Mouse (Mus musculus) hindbrain, embryonic 16.5 days (tissue): ENCODE data around the gene Anks3. TPM values are rescaled to one million over a fixed set of nuclear protein-coding genes. Genes with fewer than 3 reads are reported as not detected.

Experiments
- ATAC-seq: fragments of 200-750 bp; cut with Nextera tagmentation; 2 replicates; pipeline ENCODE4 v1.8.0; 2017; ENCODE audit warnings: moderate TSS enrichment, moderate library complexity
- H3K27ac ChIP-seq: fragments of 300-500 bp; sonication (generic); 2 replicates; pipeline ENCODE4 v1.5.1; 2014; ENCODE audit warnings: low read depth, mild to moderate bottlenecking, control low read depth, low read length, moderate library complexity
- H3K27me3 ChIP-seq: fragments of 300-500 bp; sonication (generic); replicated peaks from 2 replicates; pipeline ENCODE4 v1.6.1; 2014; ENCODE audit warnings: low read length; ENCODE audit not compliant: control insufficient read depth, insufficient read depth
- H3K36me3 ChIP-seq: fragments of 300-500 bp; sonication (generic); 2 replicates; pipeline ENCODE4 v1.6.1; 2014; ENCODE audit warnings: mild to moderate bottlenecking, low read length, moderate library complexity, mixed read lengths; ENCODE audit not compliant: control insufficient read depth, insufficient read depth
- H3K4me1 ChIP-seq: fragments of 300-500 bp; sonication (generic); 2 replicates; pipeline ENCODE4 v1.6.1; 2014; ENCODE audit warnings: low read depth, low read length; ENCODE audit not compliant: control insufficient read depth, insufficient read depth
- H3K4me2 ChIP-seq: fragments of 300-500 bp; sonication (generic); 2 replicates; pipeline ENCODE4 v1.6.1; 2014; ENCODE audit warnings: mild to moderate bottlenecking, low read length, control low read depth, moderate library complexity
- H3K4me3 ChIP-seq: fragments of 300-500 bp; sonication (generic); 2 replicates; pipeline ENCODE4 v1.5.1; 2014; ENCODE audit warnings: mild to moderate bottlenecking, low read length, control low read depth, moderate library complexity
- H3K9ac ChIP-seq: fragments of 300-500 bp; sonication (generic); 2 replicates; pipeline ENCODE4 v1.6.1; 2014; ENCODE audit warnings: low read depth, mild to moderate bottlenecking, control low read depth, low read length, moderate library complexity
- H3K9me3 ChIP-seq: fragments of 300-500 bp; sonication (generic); 2 replicates; pipeline ENCODE4 v1.6.1; 2014; ENCODE audit warnings: mild to moderate bottlenecking, low read length, moderate library complexity; ENCODE audit not compliant: control insufficient read depth
- WGBS: fragments of 180-500 bp; shearing (Covaris S2); extraction: QIAGEN DNeasy Blood & Tissue Kit; methylation state at CpG from one replicate; pipeline ENCODE4 v1.1.7; 2014; 5-methylcytosine and 5-hydroxymethylcytosine counted together
- polyA plus RNA-seq: library from polyadenylated mRNA; unstranded; fragments of >200 nt; fragmentation: Nextera tagmentation; extraction: Ambion mirVana; gene quantifications from 2 replicates; pipeline ENCODE4 v1.2.1, GENCODE M21; 2015

Anks3 gene
- polyA plus RNA-seq, 1 experiment from 2014 or later: 68.6 TPM

DNA sequence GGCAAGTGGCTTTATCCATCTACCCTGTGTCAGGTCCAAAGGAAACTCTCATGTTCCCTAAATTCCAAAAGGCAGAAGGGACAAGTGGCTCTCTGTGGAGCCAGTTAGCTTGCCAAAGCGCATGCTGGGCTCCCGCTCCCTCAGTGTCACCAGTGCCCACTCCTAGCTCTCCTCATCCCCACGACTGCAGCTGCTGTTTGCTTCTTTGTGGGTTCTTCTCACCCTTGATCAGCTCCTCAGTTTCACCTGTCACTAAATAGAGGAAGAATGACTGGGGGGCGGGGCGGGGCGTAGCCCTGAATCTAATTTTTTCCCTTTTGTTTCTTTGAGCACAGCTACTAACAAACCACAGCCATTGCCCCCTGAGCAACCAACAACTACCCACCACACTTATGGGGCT, 65.1 kb downstream of the Anks3 start:
- Histone ChIP-seq H3K4me1 (peaks cover 7% of the 10 kb centered on the region), H3K36me3 (no peaks in the 10 kb centered on the region), H3K9ac (no peak overlapping the region), H3K27ac (no peak overlapping the region), H3K4me3 (no peak overlapping the region), H3K27me3 (no peaks in the 10 kb centered on the region), H3K9me3 (no peaks in the 10 kb centered on the region), H3K4me2 (no peak overlapping the region)
- 84% methylated on average over 6 of the region's 6 CpGs for WGBS
- no peak for ATAC-seq

DNA sequence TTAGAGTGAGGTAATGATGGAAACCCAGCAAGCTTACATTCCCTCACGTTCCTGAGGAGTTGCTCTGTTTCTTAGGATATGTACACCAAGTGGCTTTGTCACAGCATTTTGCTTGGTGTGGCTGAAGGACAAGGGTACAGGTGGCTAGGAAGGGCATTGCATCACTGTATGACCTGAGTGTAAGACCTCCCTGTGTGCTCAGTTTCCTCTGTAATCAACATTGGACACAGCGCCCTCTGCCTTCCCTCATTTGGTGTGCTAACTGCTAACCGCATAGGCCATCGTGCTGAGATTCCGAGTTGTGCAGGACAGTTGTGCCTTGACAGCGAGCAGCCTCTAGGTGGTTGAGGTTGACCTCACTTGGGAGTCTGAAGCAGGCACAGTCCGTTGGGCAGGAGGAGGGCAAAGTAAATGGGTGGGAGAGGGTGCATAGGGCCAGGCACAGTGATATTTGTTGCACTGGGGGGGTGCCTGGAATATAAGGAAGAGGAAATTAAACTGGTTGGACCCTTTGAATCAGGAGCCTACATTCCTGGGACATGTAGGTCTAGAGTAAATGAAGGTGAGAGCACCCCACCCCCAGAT, 66.8 kb downstream of the Anks3 start:
- H3K9ac ChIP-seq: no peak overlapping the region
- H3K27ac ChIP-seq: no peak overlapping the region
- H3K4me2 ChIP-seq: no peak overlapping the region
- no peaks in the 10 kb centered on the region for H3K27me3 ChIP-seq
- peaks cover 7% of the 10 kb centered on the region for H3K4me1 ChIP-seq
- no peaks in the 10 kb centered on the region for H3K9me3 ChIP-seq
- H3K4me3 ChIP-seq: no peak overlapping the region
- no peaks in the 10 kb centered on the region for H3K36me3 ChIP-seq
- 62% methylated on average over 7 of the region's 7 CpGs for WGBS
- no peak for ATAC-seq

DNA sequence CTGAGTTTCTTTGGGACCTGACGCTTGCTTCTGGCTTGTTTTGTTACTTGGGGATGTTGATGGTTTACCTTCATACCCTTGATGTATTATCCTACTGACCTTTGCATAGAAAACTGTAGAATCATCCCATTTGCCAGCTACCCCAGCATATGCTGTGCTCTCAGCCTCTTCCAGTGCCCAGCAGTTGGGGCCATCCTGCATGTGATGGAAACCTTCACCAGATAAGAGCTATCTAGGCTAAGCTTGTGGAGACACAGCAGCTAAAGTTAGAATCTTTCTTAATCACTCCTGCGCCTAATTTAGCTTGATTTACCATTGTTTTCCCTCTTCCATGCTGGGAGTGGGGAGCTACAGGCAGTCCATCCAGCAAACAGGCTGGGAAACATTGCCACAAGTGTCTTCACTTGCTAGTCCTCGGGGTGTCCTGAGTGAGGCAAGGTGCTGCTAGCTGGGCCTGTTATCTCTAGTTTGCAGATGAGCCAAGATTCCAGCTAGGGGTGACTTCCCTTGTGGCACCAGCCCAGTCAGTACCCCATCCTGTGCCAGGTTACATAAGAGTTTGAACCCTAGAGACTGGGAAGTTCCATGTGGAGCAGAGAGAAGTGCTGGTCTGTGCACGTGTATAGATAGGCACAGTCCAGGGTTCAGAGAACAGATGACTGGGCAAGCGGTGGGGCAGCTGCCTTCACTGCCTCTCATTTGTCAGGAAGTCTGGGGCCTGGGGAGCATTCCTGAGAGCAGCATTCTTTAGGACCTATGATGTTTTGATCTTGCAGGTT, 67.6 kb downstream of the Anks3 start:
- Histone ChIP-seq H3K27ac (no peak overlapping the region), H3K9ac (no peak overlapping the region)
- WGBS: 77% methylated on average over 5 of the region's 5 CpGs

DNA sequence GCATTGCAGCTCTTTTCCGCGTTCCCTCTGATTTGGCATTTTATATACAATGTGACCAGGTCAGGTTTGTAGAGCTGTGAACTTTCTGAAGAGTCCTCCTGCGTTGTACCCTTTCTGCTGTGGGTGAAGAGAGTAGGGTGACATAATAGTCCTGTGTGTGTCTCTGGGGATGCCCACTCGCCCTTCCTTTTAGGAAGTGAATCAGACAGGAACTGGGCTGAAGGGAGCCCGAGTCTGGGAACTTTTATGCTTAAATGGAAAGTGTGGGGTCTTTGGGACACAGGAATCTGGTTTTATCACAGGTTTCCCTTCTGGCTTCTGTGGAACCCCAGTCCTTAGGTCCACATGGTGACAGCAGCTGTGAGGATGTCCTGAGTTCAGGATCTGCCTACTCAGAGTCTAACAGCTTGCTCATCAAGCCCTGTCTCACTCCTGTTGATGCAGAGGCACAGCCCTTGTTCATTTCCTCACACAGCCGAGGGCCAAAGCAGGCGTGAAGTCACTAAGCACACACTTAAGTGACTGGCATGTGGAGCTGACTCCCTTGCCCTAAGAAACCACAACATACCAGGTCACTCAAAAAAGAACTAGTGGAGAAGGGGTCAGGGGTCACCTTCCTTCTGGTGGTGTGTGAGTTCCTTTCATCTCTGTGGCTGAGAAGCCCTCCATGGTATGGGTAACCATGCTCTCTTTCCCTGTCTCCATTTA, 69.7 kb downstream of the Anks3 start:
- Histone ChIP-seq H3K9me3 (no peaks in the 10 kb centered on the region), H3K9ac (no peak overlapping the region), H3K4me2 (no peak overlapping the region), H3K27me3 (no peaks in the 10 kb centered on the region), H3K27ac (no peak overlapping the region), H3K4me3 (no peak overlapping the region), H3K36me3 (no peaks in the 10 kb centered on the region), H3K4me1 (peaks cover 5% of the 10 kb centered on the region)
- 85% methylated on average over 7 of the region's 7 CpGs for WGBS
- ATAC-seq: no peak

More for the DNA sequence above, 67.6 kb downstream of the Anks3 start:
- Histone ChIP-seq H3K4me3 (no peak overlapping the region), H3K27me3 (no peaks in the 10 kb centered on the region), H3K4me1 (peaks cover 7% of the 10 kb centered on the region), H3K9me3 (no peaks in the 10 kb centered on the region), H3K4me2 (no peak overlapping the region), H3K36me3 (no peaks in the 10 kb centered on the region)
- no peak for ATAC-seq

DNA sequence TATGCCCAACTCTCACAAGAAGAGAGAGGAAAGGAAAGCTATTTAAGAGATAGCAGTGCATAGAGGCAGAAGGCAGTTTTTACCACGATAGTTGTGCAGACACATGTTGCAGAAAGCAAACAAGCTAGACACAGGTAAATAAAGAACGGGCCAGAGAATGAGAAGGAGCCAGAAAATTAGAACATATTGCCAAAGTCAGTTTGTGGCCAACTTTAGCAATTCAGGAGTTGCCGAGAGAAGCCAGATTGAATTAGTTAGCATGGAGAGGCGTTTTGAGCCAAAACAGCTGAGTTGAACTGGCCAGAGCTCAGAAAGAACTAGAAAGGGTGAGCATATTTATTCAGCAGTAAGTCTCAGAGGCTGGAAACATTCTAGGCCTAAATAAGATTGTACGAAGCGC, 71.8 kb downstream of the Anks3 start:
- Histone ChIP-seq H3K27ac (no peak overlapping the region), H3K27me3 (no peaks in the 10 kb centered on the region), H3K36me3 (no peaks in the 10 kb centered on the region), H3K4me2 (no peak overlapping the region), H3K9ac (no peak overlapping the region), H3K4me3 (no peak overlapping the region), H3K9me3 (no peaks in the 10 kb centered on the region), H3K4me1 (peaks cover 21% of the 10 kb centered on the region)
- 80% methylated on average over 6 of the region's 6 CpGs for WGBS
- ATAC-seq: no peak

Other genes starting within 250 kb of the Anks3 start
- 53.7 and 58.2 TPM in 2 replicates for gene Nmral1, start 244.8 kb downstream of the Anks3 start, polyA plus RNA-seq
- 107 and 121 TPM in 2 replicates for gene Hmox2, start 237.8 kb downstream of the Anks3 start, polyA plus RNA-seq
- gene Cdip1, start 173.9 kb downstream of the Anks3 start, polyA plus RNA-seq: 137 and 143 TPM in 2 replicates
- gene 4930562C15Rik, start 128.8 kb downstream of the Anks3 start, polyA plus RNA-seq: 0.13 and 0.19 TPM in 2 replicates
- gene Ubald1, start 83.9 kb downstream of the Anks3 start, polyA plus RNA-seq: 55.2 and 73.2 TPM in 2 replicates
- 133 and 140 TPM in 2 replicates for gene Mgrn1, start 78.0 kb downstream of the Anks3 start, polyA plus RNA-seq
- 132 and 137 TPM in 2 replicates for gene Nudt16l1, start 25.4 kb downstream of the Anks3 start, polyA plus RNA-seq
- not detected in 2 replicates for gene Sept12, start 33.6 kb upstream of the Anks3 start, polyA plus RNA-seq
- gene Smim22, start 43.1 kb upstream of the Anks3 start, polyA plus RNA-seq: 4.0 and 4.2 TPM in 2 replicates
- gene Rogdi, start 49.3 kb upstream of the Anks3 start, polyA plus RNA-seq: 152 and 171 TPM in 2 replicates
- 171 and 192 TPM in 2 replicates for gene Glyr1, start 85.7 kb upstream of the Anks3 start, polyA plus RNA-seq
- gene Ubn1, start 85.9 kb upstream of the Anks3 start, polyA plus RNA-seq: 9.0 and 10.4 TPM in 2 replicates
- 0.07 and 0.16 TPM in 2 replicates for gene Ppl, start 168.2 kb upstream of the Anks3 start, polyA plus RNA-seq
- 0.15 and 0.27 TPM in 2 replicates for gene Sec14l5, start 182.9 kb upstream of the Anks3 start, polyA plus RNA-seq
- gene Nagpa, start 239.8 kb upstream of the Anks3 start, polyA plus RNA-seq: 11.9 and 14.9 TPM in 2 replicates